Mouse (Mus musculus) thymus, adult 2 months (tissue): Measurements from ENCODE around the gene Tmem235.

Experiments
- CTCF ChIP-seq: fragments of 200-500 bp; IDR thresholded peaks from 2 replicates; pipeline ENCODE4 v1.5.1; 2012; ENCODE audit warnings: mild to moderate bottlenecking, control low read depth, low read length, moderate library complexity, borderline replicate concordance; ENCODE audit not compliant: control insufficient read depth, poor library complexity, insufficient read depth; ENCODE audit errors: extremely low read depth
- POLR2A ChIP-seq: fragments of 200-500 bp; IDR thresholded peaks from 2 replicates; pipeline ENCODE4 v1.6.1; 2012; ENCODE audit warnings: mild to moderate bottlenecking, low read length, control low read depth, moderate library complexity; ENCODE audit not compliant: control insufficient read depth, poor library complexity, insufficient read depth; ENCODE audit errors: extremely low read depth

GRCm38 (mm10) chr11:117914531-117914930, 54.0 kb downstream of the Tmem235 start:
- TF ChIP-seq CTCF (no peak), POLR2A (no peak)
